Mouse (Mus musculus): ENCODE data around the gene Immp2l. TPM values are rescaled to one million over a fixed set of nuclear protein-coding genes. Genes with fewer than 3 reads are reported as not detected.

Gene Immp2l
- total RNA-seq, 2 experiments from 2014 or later: 7.1 to 8.8 TPM

- DNase-seq: no peak
- intact Hi-C loops (cut with DNase I; ENCODE audit: low total_unique reads): no loop called here
These were observed 99.3 kb downstream of the Immp2l start for GRCm38 (mm10) chr12:41123207-41123606.

GRCm38 (mm10) chr12:41134885-41135284 lies 111.0 kb downstream of the Immp2l start:
- intact Hi-C loops (cut with DNase I; ENCODE audit: low total_unique reads): no loop called here
- no peak for DNase-seq

- no peak for DNase-seq
- intact Hi-C loops (cut with DNase I; ENCODE audit: low total_unique reads): no loop called here
These were observed 135.7 kb downstream of the Immp2l start for GRCm38 (mm10) chr12:41159543-41159942.

GRCm38 (mm10) chr12:41167802-41168201 lies 143.9 kb downstream of the Immp2l start:
- intact Hi-C loops (cut with DNase I; ENCODE audit: low total_unique reads): no loop called here
- no peak for DNase-seq

- no peak for DNase-seq
- intact Hi-C loops (cut with DNase I; ENCODE audit: low total_unique reads): no loop called here
These were observed 146.2 kb downstream of the Immp2l start for GRCm38 (mm10) chr12:41170051-41170450.

GRCm38 (mm10) chr12:41182856-41183255 lies 159.0 kb downstream of the Immp2l start:
- intact Hi-C loops (cut with DNase I; ENCODE audit: low total_unique reads): no loop called here
- DNase-seq: no peak

GRCm38 (mm10) chr12:41185060-41185459 lies 161.2 kb downstream of the Immp2l start:
- no peak for DNase-seq
- intact Hi-C loops (cut with DNase I; ENCODE audit: low total_unique reads): no loop called here

GRCm38 (mm10) chr12:41185509-41185908 lies 161.6 kb downstream of the Immp2l start:
- DNase-seq: no peak
- intact Hi-C loops (cut with DNase I; ENCODE audit: low total_unique reads): no loop called here

- no peak for DNase-seq
- intact Hi-C loops (cut with DNase I; ENCODE audit: low total_unique reads): no loop called here
These were observed 168.9 kb downstream of the Immp2l start for GRCm38 (mm10) chr12:41192829-41193228.

- no peak for DNase-seq
- intact Hi-C loops (cut with DNase I; ENCODE audit: low total_unique reads): no loop called here
These were observed 172.5 kb downstream of the Immp2l start for GRCm38 (mm10) chr12:41196374-41196773.

GRCm38 (mm10) chr12:41215186-41215585 lies 191.3 kb downstream of the Immp2l start:
- intact Hi-C loops (cut with DNase I; ENCODE audit: low total_unique reads): no loop called here
- DNase-seq: no peak

- intact Hi-C loops (cut with DNase I; ENCODE audit: low total_unique reads): no loop called here
- DNase-seq: no peak
These were observed 198.0 kb downstream of the Immp2l start for GRCm38 (mm10) chr12:41221893-41222292.

- intact Hi-C loops (cut with DNase I; ENCODE audit: low total_unique reads): no loop called here
- DNase-seq: no peak
These were observed 199.8 kb downstream of the Immp2l start for GRCm38 (mm10) chr12:41223686-41224085.

GRCm38 (mm10) chr12:41224538-41224937 lies 200.6 kb downstream of the Immp2l start:
- intact Hi-C loops (cut with DNase I; ENCODE audit: low total_unique reads): no loop called here
- DNase-seq: no peak

- intact Hi-C loops (cut with DNase I; ENCODE audit: low total_unique reads): no loop called here
- no peak for DNase-seq
These were observed 208.1 kb downstream of the Immp2l start for GRCm38 (mm10) chr12:41231966-41232365.

- no peak for DNase-seq
These were observed 214.0 kb downstream of the Immp2l start for GRCm38 (mm10) chr12:41237880-41238279.

GRCm38 (mm10) chr12:41241221-41241620 lies 217.3 kb downstream of the Immp2l start:
- intact Hi-C loops (cut with DNase I; ENCODE audit: low total_unique reads): no loop called here
- DNase-seq: no peak

More at GRCm38 (mm10) chr12:41237880-41238279, 214.0 kb downstream of the Immp2l start:
- intact Hi-C loops (cut with DNase I; ENCODE audit: low total_unique reads): no loop called here

- DNase-seq: no peak
- intact Hi-C loops (cut with DNase I; ENCODE audit: low total_unique reads): no loop called here
These were observed 224.4 kb downstream of the Immp2l start for GRCm38 (mm10) chr12:41248254-41248653.

GRCm38 (mm10) chr12:41250123-41250522 lies 226.2 kb downstream of the Immp2l start:
- intact Hi-C loops (cut with DNase I; ENCODE audit: low total_unique reads): no loop called here
- no peak for DNase-seq

- no peak for DNase-seq
- intact Hi-C loops (cut with DNase I; ENCODE audit: low total_unique reads): no loop called here
These were observed 234.0 kb downstream of the Immp2l start for GRCm38 (mm10) chr12:41257905-41258304.

- no peak for DNase-seq
- intact Hi-C loops (cut with DNase I; ENCODE audit: low total_unique reads): no loop called here
These were observed 235.7 kb downstream of the Immp2l start for GRCm38 (mm10) chr12:41259608-41260007.

- intact Hi-C loops (cut with DNase I; ENCODE audit: low total_unique reads): no loop called here
- DNase-seq: no peak
These were observed 250.2 kb downstream of the Immp2l start for GRCm38 (mm10) chr12:41274136-41274535.
